Comparison of ENCODE assay signal across 9 mouse cellular contexts in genomic region chr16:92302506-92302905, GRCm38 (mm10). TPM values are rescaled to one million over a fixed set of nuclear protein-coding genes. Genes with fewer than 3 reads are reported as not detected.
A peak's percentile ranks its signal among the peaks of the same experiment; 100 is the strongest.
DNase-seq lines count a peak whose midpoint lies in the region; ATAC-seq and TF ChIP-seq lines count a peak whose summit lies in the region.
"Had no signal": no experiment of that assay in that cellular context is flagged by ENCODE, and none has a peak within 500 bp of the region (broad histone marks: within the 10 kb centered on the region; RNA-seq: fewer than 3 reads in every experiment).

No protein-coding gene starts in this region.

- no peak overlapping the region for H3ac ChIP-seq in myocyte (ENCODE audit: control insufficient read depth, insufficient read length)

- no peak for TF ChIP-seq CTCF in kidney, postnatal 0 days (IDR thresholded peaks at IDR 0.05; ENCODE audit: low read depth)

- TF ChIP-seq POLR2A in myocyte (IDR thresholded peaks at IDR 0.05; ENCODE audit: insufficient read length, low read depth) = no peak

- H3K4me2 ChIP-seq in kidney, postnatal 0 days (ENCODE audit: low read length) = peak overlapping the region; percentile 92
- H3K4me2 ChIP-seq in embryonic facial prominence, embryonic 12.5 days (replicated peaks) = peak overlapping the region; percentile 61
- peak overlapping the region; percentile 78 for H3K4me2 ChIP-seq in hindbrain, embryonic 16.5 days (ENCODE audit: low read length)
- peak overlapping the region; percentile 94 for H3K4me2 ChIP-seq in myocyte (ENCODE audit: low read depth)

- H3K79me2 ChIP-seq in myocyte (ENCODE audit: control insufficient read depth, insufficient read depth) = no peaks in the 10 kb centered on the region

- no peak for DNase-seq in kidney, postnatal 0 days (ENCODE audit: low spot score)
- DNase-seq in kidney, postnatal 4 days = no peak
- no peak for DNase-seq in right cerebral cortex, postnatal 25 days
- no peak for DNase-seq in c-Kit-positive CD71-positive TER-119-positive erythroid progenitor cells, embryonic 14.5 days (ENCODE audit: low spot score)
- DNase-seq in cerebellum, postnatal 25 days = no peak

- 55% methylated on average over 5 of the region's 5 CpGs for WGBS in kidney, postnatal 0 days
- 50% methylated on average over 5 of the region's 5 CpGs for WGBS in embryonic facial prominence, embryonic 12.5 days
- WGBS in hindbrain, embryonic 16.5 days = 75% methylated on average over 5 of the region's 5 CpGs

- peaks cover 14% of the 10 kb centered on the region; the same call in 1 of the 2 replicates for H3K4me1 ChIP-seq in kidney, postnatal 0 days (replicated peaks; ENCODE audit: insufficient read depth, low read length)
- H3K4me1 ChIP-seq in embryonic facial prominence, embryonic 12.5 days = peaks cover 20% of the 10 kb centered on the region
- peaks cover 19% of the 10 kb centered on the region for H3K4me1 ChIP-seq in hindbrain, embryonic 16.5 days (ENCODE audit: control insufficient read depth, insufficient read depth, low read depth, low read length)

- no peak overlapping the region for H3K27ac ChIP-seq in kidney, postnatal 0 days
- H3K27ac ChIP-seq in embryonic facial prominence, embryonic 12.5 days = no peak overlapping the region
- peak overlapping the region; percentile 65 for H3K27ac ChIP-seq in hindbrain, embryonic 16.5 days (ENCODE audit: low read depth, low read length)

- no peaks in the 10 kb centered on the region for H3K9me3 ChIP-seq in kidney, postnatal 0 days (replicated peaks; ENCODE audit: low read length)
- no peaks in the 10 kb centered on the region for H3K9me3 ChIP-seq in embryonic facial prominence, embryonic 12.5 days
- H3K9me3 ChIP-seq in hindbrain, embryonic 16.5 days (ENCODE audit: control insufficient read depth, low read length) = no peaks in the 10 kb centered on the region

- H3K27me3 ChIP-seq in kidney, postnatal 0 days (ENCODE audit: insufficient read depth, low read length) = no peaks in the 10 kb centered on the region
- H3K27me3 ChIP-seq in embryonic facial prominence, embryonic 12.5 days = no peaks in the 10 kb centered on the region
- H3K27me3 ChIP-seq in hindbrain, embryonic 16.5 days (replicated peaks; ENCODE audit: control insufficient read depth, insufficient read depth, low read length) = no peaks in the 10 kb centered on the region
- H3K27me3 ChIP-seq in myocyte (ENCODE audit: control insufficient read depth, insufficient read depth, insufficient read length) = no peaks in the 10 kb centered on the region

- H3K4me3 ChIP-seq in kidney, postnatal 0 days (replicated peaks; ENCODE audit: low read depth, low read length) = no peak overlapping the region
- H3K4me3 ChIP-seq in embryonic facial prominence, embryonic 12.5 days = peak overlapping the region; percentile 72; the same call in 1 of the 2 replicates
- H3K4me3 ChIP-seq in hindbrain, embryonic 16.5 days (ENCODE audit: low read length) = peak overlapping the region; percentile 65; the same call in 1 of the 2 replicates
- H3K4me3 ChIP-seq in myocyte = peak overlapping the region; percentile 88

- H3K36me3 ChIP-seq in kidney, postnatal 0 days (ENCODE audit: insufficient read depth, low read length) = peaks cover 16% of the 10 kb centered on the region; the same call in 1 of the 2 replicates
- H3K36me3 ChIP-seq in embryonic facial prominence, embryonic 12.5 days = peaks cover 20% of the 10 kb centered on the region; the same call in 1 of the 2 replicates
- H3K36me3 ChIP-seq in hindbrain, embryonic 16.5 days (ENCODE audit: control insufficient read depth, insufficient read depth, low read length) = peaks cover 13% of the 10 kb centered on the region; the same call in 1 of the 2 replicates
- H3K36me3 ChIP-seq in myocyte (ENCODE audit: control insufficient read depth, insufficient read depth) = peaks cover 6% of the 10 kb centered on the region

- ATAC-seq in kidney, postnatal 0 days (replicated peaks; ENCODE audit: low FRiP score, low read depth) = no peak
- no peak for ATAC-seq in embryonic facial prominence, embryonic 12.5 days (ENCODE audit: insufficient number of reproducible peaks, insufficient read depth, low FRiP score, low TSS enrichment)
- no peak for ATAC-seq in hindbrain, embryonic 16.5 days

- H3K9ac ChIP-seq in kidney, postnatal 0 days (ENCODE audit: low read depth, low read length) = no peak overlapping the region
- H3K9ac ChIP-seq in embryonic facial prominence, embryonic 12.5 days = no peak overlapping the region
- peak overlapping the region; percentile 79; the same call in 1 of the 2 replicates for H3K9ac ChIP-seq in hindbrain, embryonic 16.5 days (ENCODE audit: low read depth, low read length)

TF ChIP-seq in myocyte, 11 proteins besides CTCF, POLR2A, EP300 and RAD21:
- TF ChIP-seq POLR2AphosphoS2 (IDR thresholded peaks at IDR 0.05; ENCODE audit: insufficient read length, low read depth) = no peak
- TF ChIP-seq MYOD1 (IDR thresholded peaks at IDR 0.05; ENCODE audit: control insufficient read depth in 1 of 3, insufficient read length in 2 of 3, low read depth in 2 of 3) = no peak
TF ChIP-seq in myocyte: peak in this region for 0.

RNA-seq across cellular contexts. Expression of gene Smim11, which starts 1.4 kb away (rescaled TPM):
- polyA plus RNA-seq in kidney, postnatal 0 days (2015; fragmentation: Nextera tagmentation; extraction: Ambion mirVana) = 133 and 145 TPM in 2 replicates
- 130 and 142 TPM in 2 replicates for polyA plus RNA-seq in embryonic facial prominence, embryonic 12.5 days (2016; fragmentation: Nextera tagmentation; extraction: Ambion mirVana)
- polyA plus RNA-seq in hindbrain, embryonic 16.5 days (2015; fragmentation: Nextera tagmentation; extraction: Ambion mirVana) = 55.4 and 57.7 TPM in 2 replicates
- polyA plus RNA-seq in myocyte (2012; fragmentation: generic; extraction: Trizol) = 99.4 TPM

RNA-seq across cellular contexts. Expression of gene Kcne2, which starts 10.3 kb away (rescaled TPM):
- 0.11 and 0.13 TPM in 2 replicates for polyA plus RNA-seq in kidney, postnatal 0 days (2015; fragmentation: Nextera tagmentation; extraction: Ambion mirVana)
- polyA plus RNA-seq in embryonic facial prominence, embryonic 12.5 days (2016; fragmentation: Nextera tagmentation; extraction: Ambion mirVana) = 0.48 and 0.51 TPM in 2 replicates
- polyA plus RNA-seq in hindbrain, embryonic 16.5 days (2015; fragmentation: Nextera tagmentation; extraction: Ambion mirVana) = 35.1 and 37.2 TPM in 2 replicates
- not detected for polyA plus RNA-seq in myocyte (2012; fragmentation: generic; extraction: Trizol)
- polyA plus RNA-seq: small intestine, adult 2 months had no signal

RNA-seq across cellular contexts. Expression of gene Fam243, which starts 18.7 kb away (rescaled TPM):
- 0.13 TPM in 1 of 2 replicates, not detected in the other for polyA plus RNA-seq in kidney, postnatal 0 days (2015; fragmentation: Nextera tagmentation; extraction: Ambion mirVana)
- not detected in 2 replicates for polyA plus RNA-seq in embryonic facial prominence, embryonic 12.5 days (2016; fragmentation: Nextera tagmentation; extraction: Ambion mirVana)
- not detected in 2 replicates for polyA plus RNA-seq in hindbrain, embryonic 16.5 days (2015; fragmentation: Nextera tagmentation; extraction: Ambion mirVana)
- polyA plus RNA-seq in myocyte (2012; fragmentation: generic; extraction: Trizol) = not detected
- polyA plus RNA-seq: small intestine, adult 2 months had no signal

RNA-seq across cellular contexts. Expression of gene Kcne1, which starts 56.8 kb away (rescaled TPM):
- 12.2 and 13.1 TPM in 2 replicates for polyA plus RNA-seq in kidney, postnatal 0 days (2015; fragmentation: Nextera tagmentation; extraction: Ambion mirVana)
- polyA plus RNA-seq in embryonic facial prominence, embryonic 12.5 days (2016; fragmentation: Nextera tagmentation; extraction: Ambion mirVana) = 0.13 and 0.69 TPM in 2 replicates
- polyA plus RNA-seq in hindbrain, embryonic 16.5 days (2015; fragmentation: Nextera tagmentation; extraction: Ambion mirVana) = 0.19 and 0.28 TPM in 2 replicates
- not detected for polyA plus RNA-seq in myocyte (2012; fragmentation: generic; extraction: Trizol)
- polyA plus RNA-seq: small intestine, adult 2 months had no signal

Comparison
In these comparisons a context has a peak if more than half of its experiments do, and no peak if none do; other contexts are left out.
1. RNA of gene Kcne2, which starts 10.3 kb away (polyA plus RNA-seq): 35.1 to 37.2 TPM in hindbrain, embryonic 16.5 days; 0.48 to 0.51 TPM in embryonic facial prominence, embryonic 12.5 days, 0.11 to 0.13 TPM in kidney, postnatal 0 days and not detected in myocyte (single experiment); every median in the first group is over 10 times any median in the second.
2. Peak in every context shown above with its lines, with median percentiles within 50 percentile points of each other: H3K4me2 ChIP-seq.